Mouse (Mus musculus) urinary bladder, postnatal 25 days (tissue): ENCODE results near the gene Prrg2.

Experiments used
- DNase-seq: peaks from one replicate; pipeline ENCODE4 v3.0.0; 2022; ENCODE audit warnings: low spot score

Prrg2 gene

GRCm38 (mm10) chr7:45090251-45090977, 27.9 kb upstream of the Prrg2 start:
- DNase-seq = no peak

DNA sequence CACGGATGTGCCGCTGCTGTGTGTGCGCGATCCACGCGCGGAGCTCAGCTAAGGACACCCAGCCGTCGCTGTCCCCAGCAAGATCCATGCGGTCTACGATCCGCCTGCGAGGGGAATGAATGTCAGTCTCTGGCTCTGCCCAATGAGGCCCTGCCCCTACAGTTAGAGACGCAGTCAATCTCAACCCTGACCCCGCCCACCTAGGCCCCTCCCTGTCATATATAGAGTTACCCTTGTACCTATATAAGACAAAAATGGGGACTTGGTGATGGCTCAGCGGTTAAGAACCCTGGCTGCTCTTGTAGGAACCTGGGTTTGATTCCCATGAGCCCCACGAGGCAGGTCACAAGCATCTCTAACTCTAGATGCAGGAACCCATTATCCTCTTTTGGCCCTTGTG, 26.1 kb upstream of the Prrg2 start:
- no peak for DNase-seq

- DNase-seq = no peak
Observed at GRCm38 (mm10) chr7:45086084-45086483, 23.6 kb upstream of the Prrg2 start.

GRCm38 (mm10) chr7:45083300-45083890, 20.9 kb upstream of the Prrg2 start:
- no peak for DNase-seq

- DNase-seq = no peak
Observed at GRCm38 (mm10) chr7:45082401-45083299, 20.2 kb upstream of the Prrg2 start.

DNA sequence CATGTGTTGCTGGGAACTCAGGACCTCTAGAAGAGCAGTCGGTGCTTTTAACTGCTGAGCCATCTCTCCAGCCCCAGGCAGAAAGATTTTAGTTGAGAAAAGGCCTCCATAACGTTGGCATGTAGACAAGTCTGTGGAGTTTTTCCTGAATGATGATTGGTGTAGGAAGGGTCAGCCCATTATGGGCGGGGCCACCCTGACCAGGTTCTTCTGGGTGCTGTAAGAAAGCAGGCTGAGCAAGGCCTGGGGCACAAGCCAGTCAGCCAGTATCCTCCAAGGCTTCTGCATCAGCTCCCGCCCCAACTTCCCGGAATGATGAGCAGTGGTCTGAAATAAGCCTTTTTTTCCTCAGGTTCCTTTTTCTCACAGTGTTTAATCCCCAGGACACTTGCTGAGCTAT, 18.5 kb upstream of the Prrg2 start:
- DNase-seq = no peak

DNA sequence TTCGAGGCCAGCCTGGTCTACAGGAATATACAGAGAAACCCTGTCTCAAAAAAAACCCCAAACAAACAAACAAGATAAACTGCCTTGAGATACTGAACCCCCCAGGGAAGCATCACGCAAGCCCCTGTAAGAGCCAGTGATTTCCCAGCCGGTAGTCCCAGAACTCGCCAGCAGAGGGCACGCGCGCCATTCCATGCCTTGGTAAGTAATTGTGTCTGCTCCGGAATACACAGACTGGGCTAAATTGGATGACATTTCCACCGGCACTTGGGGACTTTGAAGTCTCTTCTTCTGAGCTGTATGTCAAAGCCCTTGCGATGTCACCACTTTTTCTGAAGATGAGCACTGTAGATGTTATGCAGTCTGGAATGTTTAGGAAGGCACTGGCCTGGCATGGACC, 17.4 kb upstream of the Prrg2 start:
- peak; percentile 91 for DNase-seq

- peak; percentile 66 for DNase-seq
Observed at GRCm38 (mm10) chr7:45078513-45078912, 16.0 kb upstream of the Prrg2 start.

- DNase-seq = no peak
Observed at GRCm38 (mm10) chr7:45077829-45078228, 15.4 kb upstream of the Prrg2 start.

DNA sequence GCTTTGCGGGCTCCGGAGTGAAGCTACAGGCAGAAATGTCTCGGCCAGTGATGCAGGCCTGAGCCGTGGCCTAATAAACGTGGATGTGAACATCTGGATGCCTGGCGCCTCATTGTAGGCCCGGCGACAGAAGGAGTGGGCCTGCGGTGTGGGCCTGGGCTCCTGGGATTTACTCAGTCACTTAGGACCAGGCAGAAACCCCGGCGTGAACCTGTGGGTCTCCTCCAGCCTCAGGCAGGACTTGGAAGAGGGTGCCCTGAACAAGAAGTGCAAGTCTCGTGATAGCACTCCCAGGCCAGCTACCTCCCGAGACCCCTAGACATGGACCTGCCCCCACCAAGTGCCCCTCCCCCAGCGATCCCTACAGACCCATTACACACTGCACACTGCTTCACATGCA, 14.8 kb upstream of the Prrg2 start:
- DNase-seq = no peak

DNA sequence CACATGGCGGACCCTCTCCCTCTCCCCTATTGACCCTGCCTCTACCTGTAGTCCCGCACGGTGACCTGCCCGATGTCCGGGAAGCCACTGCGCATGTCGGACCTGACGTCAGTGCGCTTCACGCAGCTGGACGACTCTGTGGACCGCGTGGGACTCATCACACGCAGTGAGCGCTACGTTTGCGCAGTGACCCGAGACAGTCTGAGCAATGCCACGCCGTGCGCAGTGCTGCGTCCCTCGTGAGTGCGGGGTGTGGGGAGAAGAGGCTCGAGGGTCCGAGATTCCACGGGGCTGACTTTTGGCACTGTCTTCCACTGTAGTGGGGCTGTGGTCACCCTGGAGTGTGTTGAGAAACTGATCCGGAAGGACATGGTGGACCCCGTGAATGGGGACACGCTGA, 14.0 kb upstream of the Prrg2 start:
- DNase-seq = no peak

DNA sequence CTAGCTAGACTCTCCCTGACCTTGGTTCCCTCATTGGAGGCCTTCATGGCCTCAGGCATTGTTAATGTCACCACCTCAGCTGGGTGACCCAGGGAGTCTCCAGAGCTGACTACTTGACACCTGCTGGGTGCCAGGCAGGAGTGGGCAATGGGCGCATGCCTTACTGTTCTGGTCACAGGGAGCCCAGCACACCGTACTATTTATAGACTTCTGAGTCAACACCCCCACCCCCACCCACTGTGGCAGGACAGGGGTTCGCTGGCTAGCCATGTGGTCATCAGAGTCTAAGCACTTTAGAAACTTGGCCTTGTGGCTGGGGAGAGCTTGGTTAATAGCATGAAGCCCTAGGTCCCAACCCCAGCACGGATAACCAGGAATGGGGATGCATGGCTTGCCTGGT, 12.9 kb upstream of the Prrg2 start:
- no peak for DNase-seq

- DNase-seq = no peak
Observed at GRCm38 (mm10) chr7:45073949-45074348, 11.5 kb upstream of the Prrg2 start.

GRCm38 (mm10) chr7:45073171-45073707, 10.8 kb upstream of the Prrg2 start:
- DNase-seq = no peak

DNA sequence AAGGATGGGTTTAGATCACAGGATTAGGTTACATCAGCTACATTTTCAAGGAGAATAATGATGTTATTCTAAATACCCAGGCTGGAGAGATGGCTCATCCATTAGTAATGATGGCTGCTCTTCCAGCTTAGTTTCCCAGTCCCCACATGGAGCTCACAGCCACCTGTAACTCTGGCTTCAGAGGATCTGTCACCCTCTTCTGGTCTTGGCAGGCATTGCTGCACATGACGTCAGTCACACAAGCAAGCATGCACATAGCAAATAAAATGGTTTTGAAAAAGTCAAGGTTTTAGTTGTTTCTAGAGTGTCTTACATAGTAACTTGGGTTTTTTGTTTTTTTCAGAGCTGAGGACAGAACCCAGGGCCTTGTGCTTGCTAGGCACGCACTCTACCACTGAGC, 9.8 kb upstream of the Prrg2 start:
- no peak for DNase-seq

GRCm38 (mm10) chr7:45069671-45070070, 7.2 kb upstream of the Prrg2 start:
- no peak for DNase-seq

DNA sequence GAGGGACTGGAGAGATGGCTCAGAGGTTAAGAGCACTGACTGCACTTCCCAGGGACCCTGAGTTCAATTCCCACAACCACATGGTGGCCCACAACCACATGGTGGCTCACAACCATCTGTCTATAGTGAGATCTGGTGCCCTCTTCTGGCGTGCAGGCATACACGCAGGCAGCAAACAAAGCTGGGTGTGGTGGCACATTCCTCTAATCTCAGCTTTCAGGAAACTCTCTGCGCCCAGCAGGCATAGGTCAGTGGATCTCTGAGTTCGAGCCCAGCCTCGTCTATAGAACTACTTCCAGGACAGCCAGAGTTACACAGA, 5.5 kb upstream of the Prrg2 start:
- DNase-seq = peak; percentile 46

DNA sequence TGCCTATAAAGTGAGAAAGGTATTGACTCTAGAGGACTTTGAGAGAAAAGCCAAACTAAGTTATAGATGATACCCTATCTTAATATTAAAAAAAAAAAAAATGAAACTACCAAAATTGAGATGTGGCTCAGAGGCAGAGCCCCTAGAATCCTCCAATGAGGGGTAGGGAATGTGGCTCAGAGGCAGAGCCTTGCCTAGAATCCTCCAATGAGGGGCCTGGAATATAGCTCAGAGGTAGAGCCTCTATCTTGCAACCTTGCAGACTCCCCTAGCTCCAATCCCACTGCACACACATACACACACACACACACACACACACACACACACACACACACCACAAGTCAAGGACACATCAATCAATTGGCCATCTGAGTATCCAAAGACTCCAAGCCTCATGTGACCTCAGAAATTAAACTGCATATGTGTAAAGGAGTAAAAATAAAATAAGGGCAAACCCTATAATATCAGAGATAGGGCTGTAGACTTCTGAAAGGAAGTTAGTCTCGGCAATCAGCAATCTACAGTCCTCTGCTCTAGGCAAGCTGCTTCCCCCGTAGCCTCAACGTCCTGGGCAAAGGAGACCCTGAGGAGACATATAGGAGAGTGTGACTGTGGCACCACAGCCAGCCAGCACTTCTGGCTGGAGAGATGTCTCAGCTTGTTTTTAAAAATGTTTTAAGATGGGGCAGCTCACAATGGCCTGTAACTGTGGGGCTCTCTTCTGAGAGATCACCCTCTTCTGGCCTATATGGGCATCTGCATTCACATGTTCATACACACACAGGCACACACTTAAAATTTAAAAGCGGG, 4.9 kb upstream of the Prrg2 start:
- no peak for DNase-seq

GRCm38 (mm10) chr7:45061532-45062075, 873 bp downstream of the Prrg2 start:
- DNase-seq = peak; percentile 59

- DNase-seq = no peak
Observed at GRCm38 (mm10) chr7:45060632-45061122, 1.8 kb downstream of the Prrg2 start.
